Mouse (Mus musculus): ENCODE measurements around the gene Palm2.

- TF ChIP-seq CTCF (IDR thresholded peaks at IDR 0.05; ENCODE audit: control insufficient read depth, insufficient read depth, low read length) (no peak), POLR2A (IDR thresholded peaks at IDR 0.05; ENCODE audit: borderline replicate concordance, control insufficient read depth, low read depth, low read length) (no peak)
Observed at GRCm38 (mm10) chr4:57682944-57683343, 248.9 kb downstream of the Palm2 start.
